Mouse (Mus musculus): ENCODE data around the gene Sult1a1.
A peak's percentile ranks its signal among the peaks of the same experiment; 100 is the strongest.

Sult1a1 gene

DNA sequence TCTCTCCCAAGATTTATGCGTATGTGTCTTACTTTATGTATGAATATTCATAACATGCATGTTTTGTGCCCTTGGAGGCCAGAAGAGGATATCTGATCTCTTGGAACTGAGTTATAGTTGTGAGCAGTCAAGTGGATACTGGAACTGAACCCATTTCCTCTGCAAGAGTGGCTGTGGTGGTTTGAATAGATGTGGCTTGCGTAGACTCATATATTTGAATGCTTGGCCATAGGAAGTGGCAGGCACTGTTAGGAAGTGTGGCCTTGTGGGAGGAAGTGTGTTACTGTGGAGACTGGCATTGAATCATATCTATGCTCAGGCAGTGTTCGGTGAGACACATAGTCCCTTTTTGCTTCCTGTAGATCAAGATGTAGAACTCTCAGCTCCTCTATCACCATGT is 20.5 kb downstream of the Sult1a1 start:
- no peak for DNase-seq

- DNase-seq, result no peak
Measured at GRCm38 (mm10) chr7:126653991-126654390, 22.2 kb downstream of the Sult1a1 start.

DNA sequence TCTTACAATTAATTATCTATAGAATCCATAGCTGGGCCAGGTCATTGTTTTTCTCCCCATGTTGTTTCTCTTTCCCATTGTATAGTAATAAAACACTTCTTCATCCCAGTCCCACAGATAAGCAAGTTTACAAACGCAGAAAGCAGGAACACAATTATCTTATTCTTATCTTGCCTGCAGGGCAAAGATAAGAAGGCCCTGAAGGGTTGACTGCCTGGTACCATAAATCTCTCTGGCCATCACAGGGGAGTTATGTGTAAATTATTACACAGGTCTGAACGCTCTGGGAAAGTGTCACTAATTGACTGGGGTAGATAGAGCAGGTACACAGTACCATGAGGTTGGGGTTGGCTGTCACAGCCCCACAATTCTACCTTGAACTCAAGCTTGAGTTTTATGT is 25.4 kb downstream of the Sult1a1 start:
- no peak for DNase-seq

- peak; percentile 96 for DNase-seq
Measured at GRCm38 (mm10) chr7:126649231-126650051, 26.8 kb downstream of the Sult1a1 start, which contains the start of gene Sgf29. Gene Sgf29, plus strand, starts transcription at chr7:126649309.

- no peak for DNase-seq
Measured at GRCm38 (mm10) chr7:126648486-126648885, 27.7 kb downstream of the Sult1a1 start.

DNA sequence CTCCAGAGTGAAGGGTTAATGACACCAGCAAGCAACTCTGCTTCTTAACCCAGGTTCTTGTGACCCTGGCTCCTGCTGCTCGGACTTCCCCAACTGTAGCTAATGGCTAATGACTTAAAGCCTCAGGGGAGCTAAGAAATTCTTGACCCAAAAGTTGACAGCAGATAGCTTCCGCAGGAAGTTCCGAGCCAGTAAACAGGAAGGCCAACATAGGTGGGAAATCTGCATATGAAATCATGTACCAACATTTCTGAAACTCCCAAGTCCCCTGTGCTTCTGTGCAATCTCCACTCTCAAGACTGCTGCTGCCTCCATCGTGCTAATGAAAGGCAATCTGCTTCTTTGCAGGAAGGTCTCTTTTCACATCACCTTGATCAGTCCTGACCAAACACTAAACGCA is 30.5 kb downstream of the Sult1a1 start:
- DNase-seq, result peak; percentile 5

DNA sequence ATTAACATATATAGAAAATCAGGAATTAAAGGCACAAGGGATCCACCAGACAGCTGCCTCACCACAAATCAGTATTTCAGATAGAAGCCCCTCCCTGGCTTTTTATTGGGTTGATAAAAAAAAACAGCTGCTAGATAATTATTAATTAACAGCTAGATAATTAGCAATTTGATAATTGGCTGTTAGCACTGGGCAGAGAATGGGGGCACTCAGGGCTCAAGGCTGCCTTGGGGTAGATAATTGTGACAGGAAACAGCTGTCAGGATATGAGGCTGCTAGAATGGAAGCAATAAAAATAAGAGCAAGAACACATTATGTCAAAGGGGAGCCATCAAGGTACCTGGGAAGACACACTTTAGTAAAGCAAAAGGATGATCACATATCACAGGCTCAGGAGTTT is 31.3 kb downstream of the Sult1a1 start:
- DNase-seq, result no peak

- no peak for DNase-seq
Measured at GRCm38 (mm10) chr7:126644345-126644744, 31.9 kb downstream of the Sult1a1 start.

DNA sequence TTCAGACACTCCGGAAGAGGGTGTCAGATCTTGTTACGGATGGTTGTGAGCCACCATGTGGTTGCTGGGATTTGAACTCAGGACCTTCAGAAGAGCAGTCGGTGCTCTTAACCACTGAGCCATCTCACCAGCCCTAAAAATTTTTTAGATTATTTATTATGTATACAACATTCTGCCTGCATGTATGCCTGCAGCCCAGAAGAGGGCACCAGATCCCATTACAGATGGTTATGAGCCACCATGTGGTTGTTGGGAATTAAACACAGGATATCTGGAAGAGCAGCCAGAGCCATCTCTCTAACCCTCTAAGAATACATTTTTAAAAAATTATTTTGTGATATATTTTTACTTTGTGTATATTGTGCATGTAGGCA is 33.0 kb downstream of the Sult1a1 start:
- peak; percentile 38 for DNase-seq

DNA sequence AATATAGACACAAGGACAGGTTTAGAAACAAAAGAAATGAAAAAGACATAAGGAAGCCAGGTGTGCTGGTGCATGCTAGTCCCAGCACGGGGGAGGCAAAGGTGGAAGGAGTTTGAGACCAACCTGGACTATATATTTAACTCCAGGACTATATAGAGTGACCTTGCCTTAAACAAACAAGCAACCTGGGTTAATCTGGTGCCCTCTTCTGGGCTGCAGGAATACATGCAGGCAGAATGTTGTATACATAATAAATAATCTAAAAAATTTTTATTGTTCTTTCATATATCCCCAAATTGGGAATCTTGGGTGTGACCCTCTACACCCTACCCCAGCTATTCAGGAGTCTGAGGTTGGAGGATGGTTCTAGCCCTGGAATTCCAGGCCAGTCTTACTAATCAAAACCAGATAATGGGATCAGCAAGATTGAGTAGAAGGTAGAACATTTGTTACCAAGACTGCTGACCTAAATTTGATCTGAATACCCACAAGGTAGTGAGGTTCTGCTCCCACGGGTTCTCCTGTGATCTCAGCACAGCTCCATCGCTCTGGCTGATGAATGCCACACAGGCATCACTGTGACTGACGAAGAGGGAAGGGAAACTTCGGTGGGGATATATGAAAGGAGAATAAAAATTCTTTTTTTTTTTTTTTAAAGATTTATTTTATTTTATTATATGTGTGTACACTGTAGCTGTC is 33.5 kb downstream of the Sult1a1 start:
- no peak for DNase-seq

DNA sequence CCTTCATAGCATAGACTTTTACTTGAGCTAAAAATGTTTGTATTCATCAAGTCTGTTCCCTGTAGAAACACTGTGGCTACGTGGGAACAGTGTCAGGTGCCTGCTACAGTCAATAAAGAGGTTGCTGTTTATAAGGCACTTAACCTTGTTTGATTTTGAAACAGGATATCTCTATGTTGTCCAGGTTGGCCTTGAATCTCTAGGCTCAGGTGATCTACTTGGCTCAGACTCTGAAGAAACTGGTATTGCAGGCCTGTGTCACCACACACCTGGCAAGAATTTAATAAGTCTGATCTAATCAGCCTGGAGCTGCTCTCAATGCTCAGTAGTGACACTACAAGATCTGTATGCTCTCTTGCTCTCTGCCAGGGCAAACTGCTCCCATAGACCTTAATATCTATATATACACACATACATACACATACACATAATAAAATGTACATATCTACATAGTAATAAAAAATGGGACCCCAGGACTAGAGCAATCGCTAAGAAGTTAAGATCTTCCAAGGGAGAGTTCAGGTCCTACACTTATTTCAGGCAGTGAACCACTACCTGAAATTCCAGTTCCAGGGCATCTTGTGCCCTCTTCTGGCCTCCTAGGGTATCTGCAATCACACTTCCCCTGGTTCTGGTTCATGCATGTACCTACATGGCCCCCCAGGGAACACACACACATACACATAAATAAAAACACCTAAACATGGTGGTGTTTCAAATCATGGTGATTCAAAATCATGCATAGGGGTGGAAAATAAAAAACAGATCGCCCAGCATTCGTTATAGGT is 39.3 kb downstream of the Sult1a1 start:
- DNase-seq, result peak; percentile 51

GRCm38 (mm10) chr7:126635375-126635774 is 40.9 kb downstream of the Sult1a1 start:
- DNase-seq, result no peak

DNA sequence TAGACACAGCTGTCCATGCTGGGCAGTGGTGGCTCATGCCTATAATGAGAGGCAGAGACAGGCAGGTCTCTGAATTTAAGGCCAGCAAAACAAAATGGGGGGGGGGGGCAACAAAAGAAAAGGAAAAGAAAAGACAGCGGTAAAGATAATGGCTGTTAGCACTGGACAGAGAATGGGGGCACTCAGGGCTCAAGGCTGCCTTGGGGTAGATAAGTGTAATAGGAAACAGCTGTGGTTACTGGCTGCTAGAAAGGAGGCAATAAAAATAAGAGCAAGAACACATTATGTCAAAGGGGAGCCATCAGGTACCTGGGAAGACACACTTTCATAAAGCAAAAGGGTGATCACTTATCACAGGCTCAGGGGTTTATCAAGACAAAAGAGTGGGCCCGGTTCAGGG is 43.8 kb downstream of the Sult1a1 start:
- no peak for DNase-seq

- no peak for DNase-seq
Measured at GRCm38 (mm10) chr7:126630824-126631518, 45.3 kb downstream of the Sult1a1 start, which contains the start of gene Nupr1. Gene Nupr1, minus strand, starts transcription at chr7:126630861.

- DNase-seq, result no peak
Measured at GRCm38 (mm10) chr7:126629915-126630314, 46.3 kb downstream of the Sult1a1 start.

- peak; percentile 11 for DNase-seq
Measured at GRCm38 (mm10) chr7:126628111-126628510, 48.1 kb downstream of the Sult1a1 start.

DNA sequence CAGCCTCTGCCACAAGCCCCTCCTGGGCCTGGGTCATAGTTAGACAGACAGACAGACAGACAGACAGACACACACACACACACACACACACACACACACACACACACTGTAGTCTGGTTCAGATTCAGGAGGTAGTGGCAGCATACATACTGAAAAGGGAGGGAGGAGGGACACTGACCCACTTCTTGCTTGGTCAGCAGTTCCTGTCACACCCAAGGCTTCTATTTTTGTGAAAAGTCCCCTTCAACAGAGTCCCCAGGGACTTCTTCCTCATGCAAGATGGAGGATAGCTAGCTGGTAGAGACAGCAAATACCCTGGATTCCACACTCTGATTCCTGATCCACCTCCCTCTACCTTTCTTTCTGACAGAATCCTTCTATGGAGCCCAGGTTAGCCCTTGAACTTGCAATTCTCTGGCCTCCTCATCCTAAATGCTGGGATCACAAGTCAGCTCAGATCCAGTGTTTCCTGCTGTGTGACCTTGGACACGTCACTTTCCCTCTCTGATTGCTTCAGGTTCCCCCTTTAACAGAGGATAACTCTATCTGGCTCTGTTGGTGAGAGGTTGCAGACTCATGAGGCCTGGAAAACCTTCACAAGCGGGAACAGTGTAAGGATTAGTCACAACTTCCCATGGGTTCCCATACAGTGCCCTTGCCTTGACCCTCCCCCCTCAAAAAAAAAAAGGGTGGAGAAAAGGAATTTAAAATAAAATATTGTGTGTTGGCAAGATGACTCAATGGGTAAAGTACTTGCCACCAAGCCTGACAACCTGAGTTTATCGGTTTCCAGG is 50.2 kb downstream of the Sult1a1 start:
- DNase-seq, result no peak

DNA sequence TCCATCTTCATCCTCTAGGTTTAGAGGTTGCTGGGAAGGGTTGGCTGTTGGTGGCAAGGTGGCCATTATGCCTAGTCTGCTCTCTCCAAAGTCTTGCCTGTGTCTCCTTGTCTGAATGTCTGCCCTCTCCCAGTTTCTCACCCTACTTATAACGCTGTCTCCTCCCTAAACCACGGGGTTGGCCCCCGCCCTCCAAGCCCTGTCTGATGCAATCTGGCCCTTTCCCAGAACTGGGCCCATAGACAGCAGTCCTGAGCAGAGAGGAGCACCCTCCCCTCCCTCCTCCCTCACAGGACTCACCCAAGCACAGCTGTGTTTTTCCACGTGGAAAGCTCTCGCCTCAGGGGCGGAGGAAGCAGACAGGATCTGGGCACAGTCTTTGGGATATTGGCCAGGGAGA is 50.9 kb downstream of the Sult1a1 start:
- DNase-seq, result peak; percentile 64

DNA sequence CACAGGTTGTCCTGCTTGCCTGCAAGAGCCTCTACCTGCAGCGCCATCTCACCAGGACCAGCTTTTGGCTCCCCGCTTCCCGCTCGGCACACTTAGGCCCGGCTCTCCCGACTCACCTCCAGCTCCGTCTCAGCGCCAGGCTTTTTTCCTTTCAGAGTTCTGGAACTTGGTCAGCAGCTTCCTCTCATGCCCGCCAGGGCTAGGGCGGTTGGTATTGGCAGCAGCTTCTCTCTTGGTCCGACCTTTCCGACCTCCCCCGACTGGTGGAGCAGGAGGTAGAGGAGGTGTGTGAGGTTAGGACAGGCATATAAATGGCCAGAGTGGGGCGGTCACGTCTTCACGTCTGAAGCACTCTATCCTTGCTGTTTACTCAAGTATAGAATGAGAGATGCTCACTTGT is 51.5 kb downstream of the Sult1a1 start:
- peak; percentile 10 for DNase-seq

DNA sequence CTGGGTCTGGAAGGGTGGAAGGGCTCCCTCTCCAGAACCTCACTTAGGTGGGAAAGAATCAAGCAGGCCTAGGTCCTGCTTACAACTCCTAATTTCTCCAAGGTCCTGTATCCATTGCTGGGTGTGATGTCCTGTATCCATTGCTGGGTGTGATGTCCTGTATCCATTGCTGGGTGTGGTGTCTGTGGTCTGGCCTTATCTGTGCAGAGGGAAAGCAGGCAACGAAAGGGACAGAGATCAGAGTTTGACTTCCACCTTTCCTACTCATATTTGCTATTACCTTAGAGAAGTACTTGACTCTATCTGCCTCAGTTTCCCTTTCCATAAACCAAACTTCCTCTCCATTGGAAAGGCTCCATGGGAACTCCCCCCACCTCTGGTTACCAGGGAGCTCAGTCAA is 52.9 kb downstream of the Sult1a1 start:
- DNase-seq, result no peak

Data from kidney, adult 18-20 months (tissue).